Mouse (Mus musculus) thymus, postnatal 36 days (tissue): ENCODE results near the gene 4921539E11Rik.

Source experiments
- DNase-seq, 2 experiments: peaks; one replicate each; pipeline ENCODE4 v3.0.0; 2022; ENCODE audit warnings: mixed read lengths in 2 of 2

The 4921539E11Rik gene

GRCm38 (mm10) chr4:103232156-103232555 is 58.5 kb downstream of the 4921539E11Rik start:
- DNase-seq, result no peak

GRCm38 (mm10) chr4:103222854-103223253 is 67.8 kb downstream of the 4921539E11Rik start:
- DNase-seq, result no peak

DNA sequence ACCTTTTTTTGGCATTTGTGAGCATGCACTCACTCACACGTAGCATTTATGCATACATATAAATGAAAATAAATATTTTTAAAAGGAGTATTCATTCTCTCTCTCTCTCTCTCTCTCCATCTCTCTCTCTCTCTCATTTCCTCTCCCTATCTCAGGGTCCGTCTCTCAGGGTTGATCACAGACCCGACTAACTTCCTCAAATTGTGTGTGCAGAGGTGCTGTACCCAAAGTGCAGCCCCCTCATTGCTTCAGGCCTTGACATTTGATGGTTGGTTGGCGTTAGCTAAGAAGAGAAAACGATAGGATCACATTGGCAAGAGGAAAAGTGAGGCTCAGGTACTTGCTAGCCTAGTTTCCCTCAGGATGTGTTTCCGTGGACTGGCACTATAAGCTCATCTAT is 68.9 kb downstream of the 4921539E11Rik start:
- DNase-seq, result no peak

DNA sequence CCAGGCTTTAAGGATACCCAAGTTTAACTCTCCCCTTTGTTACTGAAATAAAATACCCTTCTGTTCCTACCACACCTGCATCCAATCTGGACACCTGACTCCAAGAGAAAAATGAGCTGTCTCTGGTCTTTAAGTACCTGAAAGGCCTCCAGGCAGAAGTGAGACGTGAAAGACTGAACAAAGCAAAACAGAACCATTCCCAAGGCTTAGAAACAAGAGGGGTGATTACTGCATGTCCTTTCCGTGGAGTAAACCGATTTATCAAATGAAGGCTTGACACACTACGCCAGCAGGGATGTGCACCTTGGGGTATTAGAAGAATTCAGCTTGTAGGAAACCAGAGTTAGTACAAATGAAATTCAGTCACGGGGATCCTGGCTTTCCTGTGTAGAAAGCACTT is 71.7 kb downstream of the 4921539E11Rik start:
- DNase-seq, result no peak

- DNase-seq, result no peak
Measured at GRCm38 (mm10) chr4:103216046-103216445, 74.6 kb downstream of the 4921539E11Rik start.

GRCm38 (mm10) chr4:103214925-103215820 is 75.5 kb downstream of the 4921539E11Rik start, which contains the start of gene Slc35d1:
Slc35d1 (minus strand) TSS chr4:103215164.
- DNase-seq, result peak; percentile 83 to 89

- DNase-seq, result peak; percentile 80 to 83
Measured at GRCm38 (mm10) chr4:103214498-103214924, 76.2 kb downstream of the 4921539E11Rik start.

DNA sequence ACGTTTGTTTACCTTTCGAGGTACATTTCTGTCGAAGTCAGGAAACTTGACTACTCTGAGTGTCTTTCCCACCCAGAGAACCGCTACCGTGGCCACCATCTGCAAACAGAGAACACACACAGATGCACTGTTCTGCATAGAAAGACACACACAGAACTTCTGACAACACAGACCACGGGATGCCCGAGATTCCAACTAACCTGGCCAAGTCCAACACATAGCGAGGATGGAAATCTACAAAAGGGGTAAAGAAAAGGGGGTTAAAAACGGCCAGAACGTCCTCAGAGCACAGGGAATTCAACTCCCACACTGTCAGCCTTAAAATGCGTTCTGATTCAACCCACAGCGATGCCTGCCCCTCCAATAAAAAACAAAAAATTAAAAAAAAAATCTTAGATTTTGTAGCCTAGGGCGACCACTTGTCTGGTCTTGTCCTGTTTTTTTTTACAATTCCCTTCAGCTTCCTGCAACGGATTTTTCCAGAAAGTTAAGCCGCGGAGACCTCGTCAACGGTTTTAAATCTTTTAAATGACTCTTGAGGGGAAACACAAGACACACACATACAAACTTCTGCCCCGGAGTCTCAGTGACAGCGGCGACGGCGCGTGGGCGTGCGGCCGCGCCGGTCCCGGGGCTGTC is 76.7 kb downstream of the 4921539E11Rik start:
- peak; percentile 35 for DNase-seq

- no peak for DNase-seq
Measured at GRCm38 (mm10) chr4:103208553-103208952, 82.1 kb downstream of the 4921539E11Rik start.

DNA sequence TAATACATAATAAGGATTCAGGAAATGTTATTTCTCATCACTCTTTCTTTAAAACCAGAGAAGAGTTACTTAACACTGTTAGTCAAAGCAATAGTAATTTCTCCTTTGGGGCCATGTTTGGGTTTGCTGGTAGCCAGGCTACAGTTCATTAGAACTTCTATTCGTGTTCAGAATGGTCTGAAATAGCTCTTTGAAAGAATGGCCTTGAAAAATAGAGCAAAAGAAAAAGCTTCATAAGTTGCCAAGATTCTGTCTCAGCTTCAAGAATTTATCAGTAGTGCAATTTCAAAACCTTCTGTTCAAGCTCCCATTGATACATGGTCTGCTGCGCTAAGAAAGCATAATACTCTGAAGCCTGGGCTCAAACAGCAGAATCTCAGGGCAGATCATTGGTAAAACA is 87.0 kb downstream of the 4921539E11Rik start:
- no peak for DNase-seq

DNA sequence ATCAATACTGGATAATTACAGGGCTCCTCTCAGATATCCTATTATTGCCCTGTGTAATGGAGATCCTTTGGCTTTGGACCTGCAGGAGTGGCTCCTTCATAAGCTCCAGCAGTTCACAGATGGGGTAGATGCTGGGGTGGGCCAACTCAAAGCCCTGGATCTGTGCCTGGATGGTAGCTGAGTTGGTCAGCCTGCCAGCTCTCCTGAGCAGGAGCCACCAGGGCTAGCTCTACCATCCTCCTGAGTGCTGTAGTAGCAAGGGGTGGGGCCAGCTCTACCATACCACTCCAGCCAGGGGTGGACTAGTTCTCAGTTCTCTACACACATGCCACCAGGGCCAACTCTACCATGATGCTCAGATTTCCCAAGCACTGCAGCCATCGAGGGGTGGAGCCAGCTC is 90.6 kb downstream of the 4921539E11Rik start:
- DNase-seq, result no peak

DNA sequence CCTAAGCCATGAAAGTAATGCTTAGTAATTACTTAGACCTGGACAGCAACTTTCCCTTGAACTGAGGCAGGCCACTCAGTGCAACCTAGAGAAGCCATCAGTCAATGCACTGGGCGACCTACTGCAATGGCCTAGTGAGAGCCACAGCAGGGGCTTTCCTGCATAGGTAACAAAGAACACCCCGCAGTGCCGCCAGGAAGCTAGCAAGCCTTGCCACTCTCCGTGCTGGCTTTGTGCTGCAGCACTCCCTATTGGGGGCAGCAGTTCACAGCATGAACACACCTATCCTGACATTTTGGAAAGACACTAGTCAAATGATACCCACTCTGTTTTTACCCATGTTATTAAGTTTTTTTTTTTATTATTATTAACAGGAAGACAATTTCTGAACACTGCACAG is 91.6 kb downstream of the 4921539E11Rik start:
- peak; percentile 35 to 57 for DNase-seq

- DNase-seq, result no peak
Measured at GRCm38 (mm10) chr4:103197401-103197800, 93.3 kb downstream of the 4921539E11Rik start.

GRCm38 (mm10) chr4:103192421-103192820 is 98.2 kb downstream of the 4921539E11Rik start:
- DNase-seq, result no peak

DNA sequence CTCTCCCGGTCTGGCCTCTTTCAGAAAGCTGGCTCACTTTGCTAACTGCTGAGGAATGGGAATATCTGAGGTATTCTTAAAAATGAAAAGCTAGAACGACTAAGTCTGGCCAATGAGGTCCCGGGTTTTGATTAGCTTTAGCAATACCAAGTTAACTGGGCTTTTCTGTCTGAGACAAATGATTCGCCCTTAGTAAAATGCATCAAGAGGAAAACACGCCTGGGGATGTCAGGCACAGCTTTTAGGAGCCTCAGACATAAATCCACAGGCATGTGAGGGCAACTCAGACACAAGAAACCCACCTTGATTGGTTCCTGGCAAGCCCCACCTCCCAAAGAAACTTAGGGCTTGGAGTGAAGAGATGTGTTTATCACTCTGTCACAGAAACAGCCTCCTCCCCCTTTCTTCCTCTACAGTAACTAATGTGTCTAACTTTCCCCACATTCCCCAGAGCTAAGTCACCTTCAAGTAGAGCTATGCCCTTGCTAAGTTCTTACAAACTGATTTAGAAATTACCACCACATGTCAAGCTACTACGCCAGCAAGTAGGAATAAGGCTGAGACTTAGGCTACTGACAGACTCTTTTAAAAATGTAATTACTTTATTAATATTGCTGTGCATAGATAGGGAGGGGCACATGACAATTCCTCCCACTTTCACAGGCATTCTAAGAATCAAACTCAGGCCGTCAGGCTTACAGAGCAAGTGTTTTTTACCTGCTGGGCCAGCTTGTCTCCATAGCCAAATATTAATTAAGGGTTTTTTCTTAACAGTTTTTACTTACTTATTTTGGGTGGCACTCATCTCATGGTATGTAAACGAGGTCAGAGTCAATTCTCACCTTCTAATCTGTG is 101.7 kb downstream of the 4921539E11Rik start:
- DNase-seq, result no peak
